Mouse (Mus musculus) intestine, embryonic 16.5 days (tissue): ENCODE data around the gene Gm10486. TPM values are rescaled to one million over a fixed set of nuclear protein-coding genes. Genes with fewer than 3 reads are reported as not detected.
"Not testable (repeated sequence)": the region's sequence is repeated elsewhere in the genome, so short reads cannot be mapped to it uniquely, and the experiment has no call there.

ENCODE experiments used
- ATAC-seq: fragments of 200-750 bp; cut with Nextera tagmentation; 2 replicates; pipeline ENCODE4 v1.8.0; 2017; ENCODE audit warnings: moderate TSS enrichment, moderate library complexity
- H3K27ac ChIP-seq: fragments of 300-500 bp; sonication (generic); 2 replicates; pipeline ENCODE4 v1.5.1; 2014; ENCODE audit warnings: mild to moderate bottlenecking, low read length
- H3K27me3 ChIP-seq: fragments of 300-500 bp; sonication (generic); replicated peaks from 2 replicates; pipeline ENCODE4 v1.6.1; 2014; ENCODE audit warnings: low read length, control low read depth, mixed read lengths; ENCODE audit not compliant: control insufficient read depth, insufficient read depth
- H3K36me3 ChIP-seq: fragments of 300-500 bp; sonication (generic); 2 replicates; pipeline ENCODE4 v1.6.1; 2014; ENCODE audit warnings: low read length, control low read depth; ENCODE audit not compliant: control insufficient read depth, insufficient read depth
- H3K4me1 ChIP-seq: fragments of 300-500 bp; sonication (generic); 2 replicates; pipeline ENCODE4 v1.6.1; 2014; ENCODE audit warnings: low read length, control low read depth, mixed read lengths; ENCODE audit not compliant: control insufficient read depth, insufficient read depth
- H3K4me2 ChIP-seq: fragments of 300-500 bp; sonication (generic); 2 replicates; pipeline ENCODE4 v1.6.1; 2014; ENCODE audit warnings: low read depth, low read length, control low read depth
- H3K4me3 ChIP-seq: fragments of 300-500 bp; sonication (generic); 2 replicates; pipeline ENCODE4 v1.5.1; 2014; ENCODE audit warnings: mild to moderate bottlenecking, low read length
- H3K9ac ChIP-seq: fragments of 300-500 bp; sonication (generic); 2 replicates; pipeline ENCODE4 v1.6.1; 2014; ENCODE audit warnings: low read depth, low read length
- H3K9me3 ChIP-seq: fragments of 300-500 bp; sonication (generic); 2 replicates; pipeline ENCODE4 v1.6.1; 2016; ENCODE audit warnings: low read length, control low read depth; ENCODE audit not compliant: control insufficient read depth
- WGBS: fragments of 180-500 bp; shearing (Covaris S2); extraction: QIAGEN DNeasy Blood & Tissue Kit; methylation state at CpG from one replicate; pipeline ENCODE4 v1.1.7; 2014; 5-methylcytosine and 5-hydroxymethylcytosine counted together
- polyA plus RNA-seq: library from polyadenylated mRNA; unstranded; fragments of >200 nt; fragmentation: Nextera tagmentation; extraction: Ambion mirVana; gene quantifications from 2 replicates; pipeline ENCODE4 v1.2.1, GENCODE M21; 2015

The Gm10486 gene
- polyA plus RNA-seq, result not detected in 2 replicates

DNA sequence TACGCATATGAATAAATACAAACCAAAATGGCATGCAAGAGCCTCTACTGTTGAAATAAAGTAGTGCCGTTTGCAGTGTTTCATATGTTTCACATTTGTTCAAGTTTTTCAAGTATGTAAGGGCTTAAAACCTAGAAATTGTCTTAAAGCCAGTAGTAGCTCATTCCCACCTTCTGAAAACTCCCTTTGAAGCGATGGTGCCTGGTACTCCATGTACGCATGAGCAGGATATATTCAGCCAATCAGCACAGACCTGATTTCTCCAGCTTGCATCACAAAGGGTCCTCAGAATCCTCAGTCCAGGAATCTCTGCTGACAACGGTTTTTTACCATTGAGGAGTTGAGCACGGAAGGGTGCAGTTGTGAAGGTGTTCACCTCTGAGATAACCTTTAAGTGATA, at the start of gene Gm10486:
Gene Gm10486 (plus strand): TSS at position 301 of the 400 bp plus-strand sequence.
- not testable (repeated sequence) for H3K36me3 ChIP-seq, H3K9ac ChIP-seq, H3K9me3 ChIP-seq, H3K4me2 ChIP-seq, ATAC-seq, H3K27ac ChIP-seq, H3K27me3 ChIP-seq, H3K4me1 ChIP-seq, H3K4me3 ChIP-seq
- no CpG with 5 or more reads among the region's 6 CpGs for WGBS
